Mouse (Mus musculus) frontal cortex, postnatal 14 days (tissue): ENCODE results near the gene Zfp932.
"Not testable (repeated sequence)": the region's sequence is repeated elsewhere in the genome, so short reads cannot be mapped to it uniquely, and the experiment has no call there.

ENCODE experiments used
- DNase-seq, 2 experiments: peaks; one replicate each; pipeline ENCODE4 v3.0.0; 2022; ENCODE audit warnings: low spot score in 2 of 2

Gene Zfp932

DNA sequence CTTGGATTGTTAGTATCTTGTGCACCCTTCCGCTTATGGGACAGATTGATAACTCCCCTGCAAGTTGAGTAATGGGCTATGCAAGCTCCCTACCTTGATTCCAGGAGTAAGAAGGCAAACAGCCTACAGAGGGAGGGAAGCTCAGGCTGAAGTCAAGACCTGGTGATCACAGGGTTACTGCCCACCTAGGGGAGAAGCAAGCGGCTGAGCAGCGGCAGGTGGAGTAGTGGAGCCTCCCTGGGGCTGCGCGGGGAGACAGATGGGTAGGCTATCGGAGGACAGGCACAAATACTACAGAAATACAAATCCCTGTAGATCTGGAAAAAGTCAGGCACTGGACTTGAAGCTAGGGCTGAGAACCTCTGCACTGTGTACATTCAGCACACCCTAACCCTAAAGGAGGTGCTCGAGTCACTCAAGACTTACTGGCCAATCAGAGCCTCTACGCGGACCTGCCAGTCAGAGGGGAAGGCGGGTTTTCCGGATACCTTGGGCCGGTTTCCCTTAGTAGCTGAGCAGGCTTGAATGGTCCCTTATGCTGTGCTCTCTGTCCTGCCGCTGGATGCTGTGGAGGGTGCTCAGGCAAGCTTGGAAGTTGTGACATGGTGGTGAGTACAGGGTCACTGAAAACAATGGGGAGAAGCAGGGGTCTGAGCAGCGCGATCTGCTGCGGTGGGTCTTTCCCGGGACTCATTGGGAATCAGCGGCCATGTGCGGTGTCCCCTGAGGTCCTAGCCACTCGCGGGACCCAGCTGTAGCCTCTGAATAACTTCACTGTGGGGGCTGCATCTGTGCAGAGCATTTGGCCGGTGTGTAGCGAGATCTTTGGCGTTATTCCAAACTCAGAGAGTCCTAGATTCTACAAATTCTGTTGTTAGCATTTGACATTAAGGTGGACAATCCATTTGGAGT lies at the start of gene Zfp932:
Gene Zfp932 (plus strand): TSS at position 496 of the 912 bp plus-strand sequence.
- peak; percentile 68 to 69 for DNase-seq

DNA sequence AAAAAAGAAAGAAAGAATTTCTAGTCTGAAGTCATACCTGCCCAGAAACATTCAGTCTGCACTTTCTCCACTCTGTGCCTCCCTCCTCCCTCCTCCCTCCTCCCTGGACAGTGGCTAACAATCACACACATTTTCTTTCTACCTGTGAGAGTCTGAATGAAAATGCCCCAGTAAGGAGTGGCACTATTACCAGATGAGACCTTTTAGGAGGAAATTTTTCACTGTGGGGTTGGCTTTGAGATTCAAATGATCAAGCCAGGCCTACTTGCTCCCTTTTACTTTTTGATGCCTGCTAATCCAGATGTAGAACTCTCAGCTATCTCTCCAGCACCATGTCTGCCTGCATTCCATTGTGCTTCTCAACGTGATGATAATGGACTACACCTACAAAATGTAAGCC lies 46.0 kb upstream of the Zfp932 start:
- DNase-seq = no peak

DNA sequence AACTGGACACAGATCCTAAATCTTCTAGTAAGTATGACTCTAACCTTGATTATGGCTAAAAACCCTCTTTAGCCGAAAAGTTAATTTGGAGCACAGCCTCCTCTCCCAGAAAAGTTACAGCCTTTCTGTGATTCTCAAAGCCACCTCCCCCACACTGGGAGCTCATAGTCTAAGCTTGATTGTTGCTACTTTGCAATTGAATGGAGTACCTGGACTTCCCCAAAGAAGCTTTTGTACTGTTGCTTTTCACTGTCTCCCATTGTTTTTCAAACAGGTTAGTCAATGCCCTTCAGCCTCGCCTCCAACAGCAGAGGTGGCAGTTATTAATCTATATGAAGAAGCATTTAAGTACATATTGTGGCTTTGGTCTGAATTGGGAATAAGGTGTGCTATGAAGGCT lies 15.6 kb upstream of the Zfp932 start:
- not testable (repeated sequence) for DNase-seq

DNA sequence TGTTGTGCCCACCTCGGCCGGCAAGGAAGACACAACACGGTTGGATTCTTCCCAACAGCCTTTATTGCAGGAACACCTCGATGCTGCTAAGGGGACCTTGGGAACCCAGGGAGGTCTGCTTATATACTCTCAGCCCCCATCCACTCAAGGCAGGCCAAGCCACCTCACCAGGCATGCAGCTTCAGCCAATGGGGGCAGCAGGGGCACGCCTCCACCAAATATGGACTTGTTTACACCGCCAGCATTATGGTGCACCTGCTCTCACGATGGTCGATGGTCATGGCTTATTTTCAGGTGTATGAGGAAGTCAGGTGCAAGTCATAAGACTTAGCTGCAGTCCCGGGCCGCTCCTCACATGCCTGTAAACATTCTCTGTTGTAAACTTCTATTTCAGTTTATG lies 860 bp upstream of the Zfp932 start:
- DNase-seq = not testable (repeated sequence)

DNA sequence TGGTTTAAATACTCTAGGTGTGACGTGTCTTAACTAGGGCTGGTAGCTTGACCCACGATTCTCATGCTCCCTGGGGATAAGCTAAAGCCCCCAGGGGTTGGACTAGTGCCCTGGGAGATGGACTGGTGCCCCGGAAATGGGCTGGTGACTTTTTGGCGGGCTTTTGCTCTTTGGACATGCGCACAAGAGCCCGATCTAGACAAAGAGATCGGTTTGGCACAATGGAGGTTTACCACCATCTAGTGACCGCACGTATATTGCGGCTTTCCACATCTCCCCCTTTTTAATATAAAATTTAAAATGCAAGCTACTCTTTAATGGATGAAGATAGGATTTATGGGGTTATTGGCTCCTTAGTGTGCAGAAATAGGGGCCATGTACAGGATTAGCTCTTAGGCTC lies 19.5 kb downstream of the Zfp932 start:
- not testable (repeated sequence) for DNase-seq

DNA sequence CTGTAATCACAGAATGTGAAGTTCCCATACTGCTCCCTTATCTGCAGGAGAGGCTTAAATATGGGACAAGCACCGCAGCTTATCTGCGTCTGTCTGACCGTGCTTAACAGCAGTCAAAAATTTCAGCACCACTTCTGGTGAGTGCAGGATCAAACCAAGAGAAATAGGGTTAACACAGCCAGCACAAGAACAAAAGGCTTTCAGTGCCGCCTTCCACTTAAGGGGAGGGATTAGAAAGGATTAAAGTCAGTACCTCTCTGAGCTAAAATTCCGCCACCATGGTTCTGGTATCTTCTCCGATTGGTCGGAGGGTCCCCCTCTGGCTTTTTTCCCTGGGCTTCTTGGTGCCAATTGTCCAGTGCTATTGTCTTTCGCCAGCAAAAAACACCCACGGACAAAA lies 27.0 kb downstream of the Zfp932 start:
- no peak for DNase-seq

DNA sequence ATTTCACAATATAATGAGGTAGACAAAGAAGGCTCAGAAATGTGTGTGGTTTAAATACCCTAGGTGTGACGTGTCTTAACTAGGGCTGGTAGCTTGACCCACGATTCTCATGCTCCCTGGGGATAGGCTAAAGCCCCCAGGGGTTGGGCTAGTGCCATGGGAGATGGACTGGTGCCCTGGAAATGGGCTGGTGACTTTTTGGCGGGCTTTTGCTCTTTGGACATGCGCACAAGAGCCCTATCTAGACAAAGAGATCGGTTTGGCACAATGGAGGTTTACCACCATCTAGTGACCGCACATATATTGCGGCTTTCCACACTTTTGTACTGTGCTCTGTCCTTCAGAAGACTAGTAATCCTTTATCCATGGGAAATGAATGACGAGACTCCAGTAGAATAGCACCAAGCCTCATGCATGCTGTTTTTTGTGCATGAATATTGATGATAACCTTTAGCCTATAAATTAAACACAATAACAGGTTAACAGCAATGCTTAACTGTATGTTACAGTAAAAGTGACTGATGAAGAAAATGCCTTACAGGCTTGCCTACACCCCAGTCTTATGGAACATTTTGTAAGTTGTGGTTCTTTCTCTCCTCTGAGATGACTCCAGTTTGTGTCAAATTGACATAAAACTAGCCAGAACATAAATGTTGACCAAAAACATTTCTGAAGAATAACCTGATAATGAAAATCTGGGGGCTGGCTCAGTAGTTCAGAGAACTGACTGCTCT lies 27.5 kb downstream of the Zfp932 start:
- DNase-seq = peak; percentile 13 to 58

DNA sequence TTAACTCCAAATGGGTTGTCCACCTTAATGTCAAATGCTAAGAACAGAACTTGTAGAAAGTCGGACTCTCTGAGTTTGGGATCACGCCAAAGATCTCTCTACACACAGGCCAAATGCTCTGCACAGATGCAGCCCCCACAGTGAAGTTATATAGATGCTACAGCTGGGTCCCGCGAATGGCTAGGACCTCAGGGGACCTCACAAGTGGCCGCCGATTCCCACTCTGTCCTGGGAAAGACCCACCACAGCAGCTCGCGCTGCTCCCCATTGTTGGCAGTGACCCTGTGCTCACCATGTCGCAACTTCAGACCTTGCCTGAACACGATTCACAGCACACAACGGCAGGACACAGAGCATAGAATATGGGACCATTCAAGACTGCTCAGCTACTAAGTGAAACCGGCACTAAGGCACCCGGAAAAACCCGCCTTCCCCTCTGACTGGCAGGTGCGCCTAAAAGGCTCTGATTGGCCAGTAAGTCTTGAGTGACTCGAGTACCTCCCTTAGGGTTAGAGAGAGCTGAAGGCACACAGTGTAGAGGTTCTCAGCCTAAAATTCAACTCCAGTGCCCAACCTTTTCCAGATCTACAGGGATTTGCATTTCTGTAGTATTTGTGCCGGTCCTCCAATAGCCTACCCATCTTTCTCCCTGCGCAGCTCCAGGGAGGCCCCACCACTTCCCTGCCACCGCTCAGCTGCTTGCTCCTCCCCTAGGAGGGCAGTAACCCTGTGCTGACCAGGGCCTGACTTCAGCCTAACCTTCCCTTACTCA lies 61.5 kb downstream of the Zfp932 start:
- DNase-seq = peak; percentile 72 to 79
